Mouse (Mus musculus): Measurements from ENCODE around the gene Dhps.

DNA sequence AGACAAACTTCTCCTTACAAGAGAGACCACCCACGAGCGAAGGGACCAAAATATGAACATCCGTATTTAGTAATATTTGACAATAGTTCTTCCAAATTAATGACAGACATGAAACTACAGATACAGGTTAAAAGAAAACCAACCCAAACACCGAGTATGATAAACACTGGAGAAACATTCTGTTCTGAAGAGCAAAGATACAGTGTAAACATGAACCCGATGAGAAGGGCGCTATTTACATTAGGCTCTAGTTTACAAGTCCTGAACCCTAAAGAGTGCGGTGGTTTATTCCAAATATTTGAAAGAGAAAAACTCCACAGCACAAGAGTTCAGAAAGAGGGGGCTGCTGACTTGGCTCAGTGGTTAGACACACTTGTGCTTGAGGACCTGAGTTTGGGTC, 45.4 kb downstream of the Dhps start:
- no peak for TF ChIP-seq CTCF (conservative IDR thresholded peaks at IDR 0.05; ENCODE audit: insufficient read depth, insufficient read length, low read depth, low read length)
- no peak for TF ChIP-seq POLR2A (IDR thresholded peaks at IDR 0.05; ENCODE audit: low read depth, low read length)

Measured in kidney, adult 2 months (tissue).